Mouse (Mus musculus) small intestine, adult 2 months (tissue): Measurements from ENCODE around the gene Sh3pxd2a.

ENCODE experiments used
- CTCF ChIP-seq: fragments of 200-500 bp; IDR thresholded peaks from 2 replicates; pipeline ENCODE4 v1.5.1; 2012; ENCODE audit warnings: low read depth, mild to moderate bottlenecking, control low read depth, inconsistent platforms, low read length, moderate library complexity, mixed read lengths; ENCODE audit not compliant: insufficient replicate concordance, insufficient read length; ENCODE audit errors: extremely low read depth
- POLR2A ChIP-seq: fragments of 200-500 bp; IDR thresholded peaks from 2 replicates; pipeline ENCODE4 v1.6.1; 2012; ENCODE audit warnings: low read depth, mild to moderate bottlenecking, control low read depth, inconsistent platforms, low read length, moderate library complexity

- TF ChIP-seq POLR2A (no peak), CTCF (no peak)
Observed at GRCm38 (mm10) chr19:47385971-47386370, 78.2 kb downstream of the Sh3pxd2a start.
